Mouse (Mus musculus) ZHBTc4 (cell line): ENCODE results near the gene Aoc2.
"Not testable (repeated sequence)": the region's sequence is repeated elsewhere in the genome, so short reads cannot be mapped to it uniquely, and the experiment has no call there.

ENCODE experiments used
- DNase-seq: peaks from one replicate; pipeline ENCODE4 v3.0.0-alpha.2; 2011; ENCODE audit warnings: low read depth, low spot score

Gene Aoc2

DNA sequence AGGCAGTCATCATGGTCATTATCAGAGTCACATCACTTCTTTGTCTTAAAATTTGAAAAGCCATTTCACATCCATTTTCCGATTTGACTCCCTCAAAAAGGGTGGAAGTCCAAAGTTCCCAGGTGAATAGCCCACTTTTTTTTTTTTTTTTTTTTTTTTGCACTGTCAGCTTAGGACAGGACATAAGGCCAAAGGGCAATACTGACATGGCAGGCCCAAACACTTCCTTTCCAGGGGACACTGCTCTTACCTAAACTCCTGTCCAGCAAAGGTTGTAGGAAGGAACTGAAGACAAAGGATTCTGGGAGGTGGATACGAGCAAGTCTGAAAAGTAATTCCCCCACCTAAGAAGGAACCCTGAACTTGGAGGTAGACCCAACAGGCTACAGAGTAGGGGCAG, 31.1 kb downstream of the Aoc2 start:
- DNase-seq: no peak

DNA sequence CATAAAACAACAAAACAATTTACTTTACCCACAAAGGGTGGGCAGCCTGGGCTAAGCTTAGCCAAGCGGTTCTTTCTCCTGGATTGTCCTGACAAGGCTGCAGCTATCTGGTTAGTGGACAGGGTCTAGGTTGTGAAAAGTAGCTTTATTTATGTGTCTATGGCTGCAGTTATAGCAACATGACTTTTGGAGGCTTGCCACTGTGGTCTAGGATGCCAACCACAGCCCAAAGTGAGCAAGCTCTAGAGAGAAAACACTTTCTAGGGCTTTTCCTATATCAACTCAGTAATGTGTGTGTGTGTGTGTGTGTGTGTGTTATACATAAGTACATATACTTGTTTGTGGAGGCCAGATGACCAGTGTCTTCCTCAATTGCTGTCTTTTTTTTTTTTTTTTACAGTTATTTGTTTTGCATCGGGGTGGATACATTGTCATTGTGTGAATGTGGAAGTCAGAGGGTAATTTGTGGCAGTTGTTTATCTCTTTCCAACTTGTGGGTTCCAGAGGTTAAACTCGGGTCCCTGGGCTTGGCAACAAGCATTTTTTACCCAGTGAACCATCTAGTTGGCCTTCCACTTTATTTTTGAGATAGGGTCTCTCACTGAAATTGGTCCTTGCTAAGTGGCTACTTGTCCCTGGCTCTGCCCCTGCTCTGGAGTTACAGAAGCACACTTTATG, 32.8 kb downstream of the Aoc2 start:
- no peak for DNase-seq

DNA sequence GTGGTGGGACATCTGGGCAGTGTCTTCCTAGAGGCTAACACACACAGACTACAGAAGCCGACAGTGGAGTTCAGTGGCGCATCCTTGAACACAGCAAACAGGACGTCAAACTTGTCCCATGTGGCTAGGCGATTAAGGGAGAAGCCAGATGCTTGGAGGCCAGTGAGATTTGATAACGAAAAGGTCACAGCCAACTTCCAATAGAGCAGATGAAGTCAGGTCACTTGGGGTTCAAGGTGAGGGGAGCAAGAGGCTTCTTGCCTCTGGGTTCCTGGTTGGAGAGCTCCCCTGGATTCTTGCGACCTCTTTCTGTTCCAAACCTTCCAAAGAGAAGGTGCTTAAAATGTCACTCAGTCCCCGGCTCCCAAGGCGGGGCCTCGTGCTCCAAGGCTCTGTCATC, 34.9 kb downstream of the Aoc2 start:
- DNase-seq: no peak

DNA sequence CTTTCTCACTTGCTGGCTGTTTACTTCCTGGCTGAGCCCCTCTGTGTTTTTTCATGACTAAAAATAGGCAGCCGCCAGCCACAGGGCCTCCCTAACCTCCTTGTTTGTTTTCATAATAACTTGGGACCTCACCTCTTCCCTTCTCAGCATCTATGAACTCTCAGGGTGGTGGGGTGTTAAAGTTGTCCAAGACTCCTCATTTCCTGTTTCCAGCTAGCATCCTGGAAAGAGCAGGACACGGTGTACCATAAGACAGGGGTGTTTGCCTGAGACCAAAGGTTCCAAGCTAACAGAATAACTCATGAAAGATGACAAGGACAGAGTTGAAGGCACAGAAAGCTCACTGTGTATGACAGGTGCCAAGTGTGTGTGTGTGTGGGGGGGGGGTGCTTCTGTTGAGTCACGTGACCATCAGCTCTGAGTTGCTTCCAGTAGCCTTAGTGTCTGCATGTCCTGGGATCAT, 35.8 kb downstream of the Aoc2 start:
- DNase-seq: no peak

DNA sequence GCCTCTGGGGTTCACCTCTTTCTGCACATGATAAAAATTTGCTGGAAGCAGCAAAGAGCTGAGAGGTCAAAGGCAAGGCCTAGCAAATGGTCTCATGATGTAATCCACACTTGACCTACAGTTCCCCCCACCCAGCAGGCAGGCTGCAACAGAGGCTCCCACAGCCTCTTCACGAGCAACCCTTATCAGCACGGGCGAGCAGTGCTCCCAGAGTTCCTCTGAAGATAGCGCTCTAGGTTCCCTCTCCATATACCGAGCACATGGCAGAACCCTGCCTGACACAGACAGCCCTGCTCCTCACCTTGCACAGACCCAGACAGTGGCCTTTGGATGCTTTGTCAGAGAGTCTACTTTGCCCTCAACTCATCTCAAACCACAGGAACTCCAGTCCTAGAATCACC, 39.7 kb downstream of the Aoc2 start:
- no peak for DNase-seq

DNA sequence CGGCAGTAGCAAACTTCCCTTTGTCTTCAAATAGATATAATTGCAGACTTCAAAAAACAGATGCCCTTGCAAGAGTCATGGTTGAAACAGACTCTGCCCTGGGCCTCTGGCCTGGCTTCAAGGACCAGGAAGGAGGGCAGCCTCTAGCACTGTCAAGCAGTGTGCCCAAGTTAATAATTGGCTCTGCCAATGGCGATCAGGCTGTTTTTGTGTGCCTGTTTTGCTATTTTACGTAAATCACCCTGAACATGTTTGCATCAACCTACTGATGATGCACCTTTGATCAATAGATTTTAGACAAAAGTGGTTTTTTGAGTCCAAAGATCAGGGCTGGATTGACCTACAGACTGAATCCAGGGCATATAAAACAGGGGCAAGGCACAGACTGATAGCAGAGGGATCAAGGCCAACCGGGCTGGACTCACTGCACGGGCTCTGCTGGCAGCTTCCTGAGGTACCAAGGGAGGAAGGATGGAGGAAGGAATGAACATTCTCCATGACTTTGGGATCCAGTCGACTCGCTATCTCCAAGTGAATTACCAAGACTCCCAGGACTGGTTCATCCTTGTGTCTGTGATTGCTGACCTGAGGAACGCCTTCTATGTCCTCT, 42.6 kb downstream of the Aoc2 start, which contains the start of gene G6pc:
Gene G6pc (plus strand): TSS at position 236 of the 610 bp plus-strand sequence.
- DNase-seq: no peak

DNA sequence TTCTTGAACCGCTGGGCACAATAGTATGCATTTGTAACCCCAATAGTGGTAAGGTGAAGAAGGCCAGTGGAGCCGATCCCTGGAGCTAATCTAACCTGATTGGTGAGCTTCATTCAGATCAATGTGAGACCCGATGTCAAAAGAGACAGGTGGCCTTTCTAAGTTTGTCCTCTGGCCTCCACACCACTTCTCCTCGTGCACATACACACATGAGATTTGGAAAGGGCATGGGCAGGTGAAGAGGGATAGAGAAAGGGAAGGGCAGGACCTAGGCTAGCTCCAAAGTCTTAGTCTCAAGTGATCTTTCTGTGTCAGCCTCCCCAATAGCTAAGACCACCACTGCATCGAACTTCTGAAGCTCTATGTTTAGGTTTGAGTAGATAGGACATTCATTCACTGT, 45.3 kb downstream of the Aoc2 start:
- DNase-seq: no peak

DNA sequence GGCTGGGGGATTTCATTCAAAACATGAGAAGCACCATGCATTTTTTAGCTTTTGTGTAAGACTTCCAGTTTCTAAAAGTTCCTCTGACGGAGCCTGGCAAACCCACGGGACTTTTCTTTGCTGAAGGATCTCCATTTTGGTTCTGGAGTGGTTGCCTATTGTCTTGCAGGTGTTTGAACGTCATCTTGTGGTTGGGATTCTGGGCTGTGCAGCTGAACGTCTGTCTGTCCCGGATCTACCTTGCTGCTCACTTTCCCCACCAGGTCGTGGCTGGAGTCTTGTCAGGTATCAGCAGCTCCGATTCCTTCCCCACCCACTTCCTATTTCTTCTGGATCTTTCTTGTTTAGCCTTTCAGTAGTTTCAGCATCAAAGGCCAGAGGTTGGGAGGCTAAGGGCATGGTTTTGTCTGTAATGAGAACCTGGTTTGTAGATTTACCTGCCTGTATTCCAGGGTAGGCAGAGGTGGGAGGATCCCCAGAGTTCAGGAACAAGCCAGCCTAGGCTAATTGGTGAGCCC, 49.6 kb downstream of the Aoc2 start:
- no peak for DNase-seq

DNA sequence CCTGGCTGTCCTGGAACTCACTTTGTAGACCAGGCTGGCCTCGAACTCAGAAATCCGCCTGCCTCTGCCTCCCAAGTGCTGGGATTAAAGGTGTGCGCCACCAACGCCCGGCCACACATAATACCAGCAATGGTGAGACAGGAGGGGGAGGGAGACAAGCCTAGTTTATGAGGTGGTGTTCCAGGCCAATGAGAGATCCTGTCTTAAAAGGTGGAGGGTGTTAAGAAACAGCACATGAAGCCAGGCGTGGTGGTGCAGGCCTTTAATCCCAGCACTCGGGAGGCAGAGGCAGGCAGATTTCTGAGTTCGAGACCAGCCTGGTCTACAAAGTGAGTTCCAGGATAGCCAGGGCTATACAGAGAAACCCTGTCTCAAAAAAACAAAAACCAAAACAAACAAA, 53.3 kb downstream of the Aoc2 start:
- DNase-seq: not testable (repeated sequence)

DNA sequence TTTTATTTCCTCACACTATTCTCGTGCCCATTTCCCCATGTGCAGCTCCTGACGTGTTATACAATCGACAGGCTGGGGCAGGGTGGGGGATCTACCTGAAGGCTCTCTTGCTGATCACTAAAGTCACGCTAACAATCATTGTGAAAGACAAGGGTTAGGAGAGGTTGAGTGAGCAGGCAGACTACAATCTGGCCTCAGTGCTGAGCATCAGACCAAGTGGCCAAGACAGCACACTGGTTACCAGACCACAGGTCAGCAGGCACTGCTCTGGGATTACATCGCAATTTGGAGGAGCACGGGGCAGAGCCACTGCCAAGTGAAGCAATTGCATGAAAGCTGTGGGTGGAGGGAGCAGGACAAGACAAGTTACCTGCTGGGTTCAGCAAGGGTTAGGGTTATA, 54.1 kb downstream of the Aoc2 start:
- no peak for DNase-seq
